Mouse (Mus musculus): Measurements from ENCODE around the gene Aff1.

GRCm38 (mm10) chr5:103852756-103853549, 160.8 kb downstream of the Aff1 start:
- TF ChIP-seq POLR2A (IDR thresholded peaks at IDR 0.05; ENCODE audit: low read depth, low read length): no peak
- no peak for TF ChIP-seq CTCF (conservative IDR thresholded peaks at IDR 0.05; ENCODE audit: insufficient read depth, insufficient read length, low read depth, low read length)

All from kidney, adult 2 months (tissue).